Mouse (Mus musculus) embryonic fibroblast, embryonic 13.5 days (primary cell): ENCODE measurements around the gene Prune2. TPM values are rescaled to one million over a fixed set of nuclear protein-coding genes. Genes with fewer than 3 reads are reported as not detected.
A peak's percentile ranks its signal among the peaks of the same experiment; 100 is the strongest.

Source experiments
- H3K27ac ChIP-seq: 2 replicates; pipeline ENCODE4 v1.5.1; 2012; ENCODE audit warnings: low read length, control low read depth, inconsistent platforms; ENCODE audit not compliant: insufficient read depth
- H3K4me1 ChIP-seq: 2 replicates; pipeline ENCODE4 v1.6.1; 2011; ENCODE audit warnings: low read length; ENCODE audit not compliant: control insufficient read depth, insufficient read depth
- H3K4me3 ChIP-seq: 2 replicates; pipeline ENCODE4 v1.5.1; 2011; ENCODE audit warnings: mild to moderate bottlenecking, control low read depth, low read length; ENCODE audit not compliant: insufficient read depth
- CTCF ChIP-seq: IDR thresholded peaks from 2 replicates; pipeline ENCODE4 v1.5.1; 2011; ENCODE audit warnings: mild to moderate bottlenecking, control low read depth, low read length, moderate library complexity, borderline replicate concordance; ENCODE audit not compliant: insufficient read depth
- POLR2A ChIP-seq: IDR thresholded peaks from 2 replicates; pipeline ENCODE4 v1.6.1; 2011; ENCODE audit warnings: low read depth, mild to moderate bottlenecking, control low read depth, low read length, moderate library complexity
- polyA plus RNA-seq: library from polyadenylated mRNA; stranded (reverse); fragments of >200 nt; gene quantifications from 2 replicates; pipeline ENCODE4 v1.2.4, GENCODE M21; 2011; ENCODE audit warnings: low read depth; ENCODE audit not compliant: missing spikeins, insufficient read length

Gene Prune2
- polyA plus RNA-seq, 1 experiment = 7.8 TPM

DNA sequence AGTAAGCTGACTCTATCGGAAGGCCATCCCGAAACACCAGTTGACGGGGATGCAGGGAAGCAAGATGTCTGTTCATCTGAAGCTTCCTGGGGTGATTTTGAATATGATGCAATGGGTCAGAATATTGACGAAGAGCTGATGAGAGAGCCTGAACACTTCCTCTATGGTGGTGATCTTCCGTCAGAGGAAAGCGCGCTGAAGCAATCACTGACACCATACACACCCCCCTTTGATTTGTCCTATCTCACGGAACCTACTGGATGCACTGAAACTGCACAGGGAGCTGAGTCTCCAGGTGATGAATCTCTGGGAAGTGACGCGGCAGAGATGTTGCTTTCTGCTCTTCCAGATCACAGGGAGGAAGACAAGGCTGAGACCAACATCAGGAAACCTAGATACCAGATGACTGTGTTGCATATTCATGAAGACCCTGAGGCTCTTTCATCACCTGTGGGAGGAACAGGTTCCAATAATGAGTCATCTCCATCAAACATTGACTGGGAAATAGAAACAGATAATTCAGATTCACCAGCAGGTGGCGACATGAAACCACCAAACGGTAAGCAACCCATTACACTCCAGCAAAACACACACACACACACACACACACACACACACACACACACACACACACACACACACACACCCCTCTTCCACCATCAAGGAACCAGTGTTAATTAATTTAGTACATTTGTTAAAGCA, 168.3 kb downstream of the Prune2 start:
- Histone ChIP-seq H3K27ac (no peak overlapping the region), H3K4me1 (no peaks in the 10 kb centered on the region), H3K4me3 (no peak overlapping the region)
- TF ChIP-seq POLR2A (no peak), CTCF (no peak)

- Histone ChIP-seq H3K4me1 (no peaks in the 10 kb centered on the region), H3K4me3 (no peak overlapping the region), H3K27ac (no peak overlapping the region)
- no peak for TF ChIP-seq POLR2A
- no peak for TF ChIP-seq CTCF
These were observed 169.5 kb downstream of the Prune2 start for GRCm38 (mm10) chr19:17125380-17125779.

DNA sequence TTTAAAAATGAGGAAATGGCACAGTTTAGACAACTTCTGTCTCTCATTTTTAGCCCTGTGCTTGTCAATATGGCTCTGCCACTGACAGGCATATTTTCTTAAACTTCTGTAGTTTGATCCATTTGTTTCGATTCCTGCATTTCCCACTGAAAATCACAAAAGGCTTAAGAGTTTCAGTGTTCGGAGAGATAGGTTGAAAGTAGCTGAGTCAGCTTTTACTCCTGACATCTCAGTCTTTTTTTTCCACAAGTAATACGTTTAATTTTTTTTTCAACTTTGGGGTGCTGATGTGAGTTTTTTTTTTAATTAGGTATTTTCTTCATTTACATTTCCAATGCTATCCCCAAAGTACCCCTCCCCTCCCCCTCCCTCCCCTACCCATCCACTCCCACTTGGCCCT, 174.6 kb downstream of the Prune2 start:
- no peak overlapping the region for H3K27ac ChIP-seq
- no peak for TF ChIP-seq POLR2A
- no peak for TF ChIP-seq CTCF
- no peak overlapping the region for H3K4me3 ChIP-seq
- no peaks in the 10 kb centered on the region for H3K4me1 ChIP-seq

GRCm38 (mm10) chr19:17136677-17137460, 181.0 kb downstream of the Prune2 start:
- Histone ChIP-seq H3K27ac (no peak overlapping the region), H3K4me3 (peak overlapping the region; percentile 19), H3K4me1 (no peaks in the 10 kb centered on the region; the same call in 1 of the 2 replicates)
- TF ChIP-seq CTCF (no peak), POLR2A (no peak)

GRCm38 (mm10) chr19:17137656-17138055, 181.7 kb downstream of the Prune2 start:
- H3K27ac ChIP-seq = no peak overlapping the region
- H3K4me3 ChIP-seq = no peak overlapping the region
- TF ChIP-seq POLR2A (no peak), CTCF (no peak)
- H3K4me1 ChIP-seq = no peaks in the 10 kb centered on the region; the same call in 1 of the 2 replicates

DNA sequence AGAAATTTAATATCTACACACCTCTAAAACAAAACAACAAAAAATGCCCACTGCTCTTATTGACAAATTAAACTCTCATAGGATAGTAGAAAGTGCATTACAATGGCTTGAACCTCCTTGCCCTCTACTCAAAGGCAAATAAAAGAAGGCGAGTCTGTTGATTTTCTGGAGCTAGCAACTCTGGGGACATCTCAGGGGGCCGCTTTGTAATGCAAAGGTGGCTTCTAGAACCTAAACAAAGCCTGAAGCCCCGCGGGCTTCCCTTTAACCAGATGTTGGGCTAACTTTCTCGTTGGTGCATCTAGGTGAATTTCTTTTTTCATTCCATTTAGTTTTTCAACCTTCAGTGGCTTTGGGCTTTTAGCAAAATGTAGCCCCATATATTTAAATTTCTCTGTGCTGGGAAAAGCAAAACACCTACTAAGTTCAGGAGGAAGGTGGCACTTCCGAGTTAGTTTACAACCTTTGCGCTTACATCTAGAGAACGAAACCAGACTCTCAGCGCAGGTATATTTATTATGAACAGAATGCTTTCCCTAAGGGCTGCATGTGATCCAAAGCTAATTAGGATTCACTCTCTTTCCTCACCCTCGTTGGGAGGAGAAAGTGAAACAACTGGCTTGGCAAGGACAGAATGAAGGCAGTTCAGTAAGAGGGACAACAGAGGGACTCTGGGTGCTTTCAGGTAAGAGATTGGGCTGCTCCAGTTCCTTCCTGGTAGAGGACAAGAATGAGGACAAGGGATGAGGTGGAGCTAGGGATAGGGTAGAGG, 182.4 kb downstream of the Prune2 start:
- no peaks in the 10 kb centered on the region; the same call in 1 of the 2 replicates for H3K4me1 ChIP-seq
- H3K27ac ChIP-seq = no peak overlapping the region
- H3K4me3 ChIP-seq = no peak overlapping the region
- TF ChIP-seq POLR2A (no peak), CTCF (no peak)

DNA sequence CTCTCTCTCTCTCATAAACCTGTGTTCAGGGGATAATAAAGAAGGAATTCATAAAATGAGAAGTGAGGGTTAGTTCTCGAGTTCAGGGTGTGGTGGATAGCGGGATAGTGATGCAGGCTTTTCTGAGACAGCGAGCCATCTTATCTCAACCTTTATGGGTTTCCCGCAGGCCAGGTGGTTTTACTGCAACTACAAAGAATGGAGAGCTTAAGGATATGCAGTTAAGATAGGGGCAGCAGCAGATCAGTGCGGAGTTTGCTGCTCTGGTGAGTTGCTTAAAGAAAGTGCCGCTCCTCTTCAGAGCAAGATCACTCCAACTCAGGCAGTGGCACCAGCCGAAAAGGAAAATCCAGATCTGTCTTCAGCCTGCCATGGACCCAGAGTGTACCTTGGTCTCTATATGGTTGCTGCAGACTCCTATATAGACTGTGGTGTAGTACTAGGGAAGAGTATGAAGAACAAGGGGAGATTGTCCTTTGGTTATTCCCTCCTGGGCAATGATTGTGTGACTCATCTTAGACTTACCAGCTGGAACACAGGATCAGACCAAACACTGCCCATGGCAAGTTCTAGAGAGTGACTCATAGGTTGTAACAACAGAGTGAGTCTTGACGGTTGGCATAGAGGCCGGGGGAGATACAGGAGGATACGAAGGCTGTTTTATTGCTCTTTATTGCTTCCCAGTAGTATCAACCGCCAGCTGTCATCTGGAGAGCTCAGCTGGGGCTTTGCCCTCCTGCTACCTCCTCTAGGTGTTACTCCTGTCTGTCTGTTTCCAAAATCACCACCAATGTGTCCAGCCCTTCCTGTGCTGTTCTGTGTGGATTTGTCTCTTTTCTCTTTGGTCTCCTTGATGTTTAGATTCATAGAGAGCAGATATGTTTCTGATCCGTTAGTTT, 184.3 kb downstream of the Prune2 start:
- TF ChIP-seq POLR2A (no peak), CTCF (no peak)
- Histone ChIP-seq H3K4me3 (no peak overlapping the region), H3K27ac (no peak overlapping the region), H3K4me1 (no peaks in the 10 kb centered on the region; the same call in 1 of the 2 replicates)

GRCm38 (mm10) chr19:17143245-17143644, 187.3 kb downstream of the Prune2 start:
- H3K4me1 ChIP-seq = no peaks in the 10 kb centered on the region; the same call in 1 of the 2 replicates
- no peak overlapping the region for H3K4me3 ChIP-seq
- H3K27ac ChIP-seq = no peak overlapping the region
- TF ChIP-seq CTCF (no peak), POLR2A (no peak)

GRCm38 (mm10) chr19:17144205-17144604, 188.3 kb downstream of the Prune2 start:
- Histone ChIP-seq H3K4me3 (no peak overlapping the region), H3K27ac (no peak overlapping the region)
- no peak for TF ChIP-seq CTCF
- TF ChIP-seq POLR2A = no peak

More at GRCm38 (mm10) chr19:17144205-17144604, 188.3 kb downstream of the Prune2 start:
- H3K4me1 ChIP-seq = no peaks in the 10 kb centered on the region; the same call in 1 of the 2 replicates
